Mouse (Mus musculus): ENCODE measurements around the gene Gja8. TPM values are rescaled to one million over a fixed set of nuclear protein-coding genes. Genes with fewer than 3 reads are reported as not detected.

Gene Gja8
- polyA plus RNA-seq, 1 experiment from 2014 or later: 0.01 TPM

DNA sequence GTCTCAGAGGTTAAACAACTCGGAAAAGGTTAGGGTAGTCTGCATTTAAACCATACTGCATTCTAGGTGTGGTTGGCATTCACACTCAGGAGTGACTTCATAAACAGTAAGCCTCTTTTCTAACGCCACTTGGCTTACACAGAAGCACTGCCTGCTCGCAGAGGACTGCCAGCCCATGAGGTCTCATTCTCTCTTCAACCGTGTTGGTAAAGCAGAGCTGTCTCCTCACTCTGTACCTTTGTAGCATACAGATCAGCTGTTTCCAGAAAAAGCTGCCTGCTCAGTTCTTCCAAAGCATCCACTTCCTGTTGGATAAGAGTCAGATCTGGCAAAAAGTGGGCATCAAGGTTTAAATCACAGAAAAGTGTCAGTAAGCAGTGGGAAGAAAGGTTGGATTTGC is 45.4 kb downstream of the Gja8 start:
- ChIA-PET POLR2A (no interaction called here), CTCF (no interaction called here)
- in situ Hi-C loops (cut with MboI; ENCODE audit: low pct_unique_long_range_greater_than_20kb): no loop called here
- DNase-seq (ENCODE audit: low read depth, low spot score): no peak
- H3K27me3 ChIP-seq: no peaks in the 10 kb centered on the region
- ATAC-seq: no peak
- no peak for TF ChIP-seq CTCF (IDR thresholded peaks at IDR 0.05)

DNA sequence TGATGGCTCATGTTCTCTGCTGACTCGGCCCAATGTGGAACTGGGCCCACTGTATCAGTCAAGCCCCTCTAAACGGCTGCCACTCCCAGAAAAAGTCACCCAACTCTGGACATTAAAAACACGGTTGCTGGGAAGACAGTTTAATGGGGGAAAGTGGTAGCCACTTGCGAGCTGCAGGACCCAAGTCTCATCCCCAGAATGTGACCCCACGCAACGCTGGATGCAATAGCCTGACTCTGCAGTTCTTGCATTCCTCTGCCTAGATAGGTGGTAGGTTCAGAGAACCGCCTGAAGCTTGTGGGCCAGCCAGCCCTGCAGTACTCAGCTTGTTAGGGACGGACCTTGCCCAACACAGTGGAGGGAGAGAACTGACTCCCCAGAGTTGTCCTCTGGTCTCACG is 46.3 kb downstream of the Gja8 start:
- H3K27me3 ChIP-seq: no peaks in the 10 kb centered on the region

DNA sequence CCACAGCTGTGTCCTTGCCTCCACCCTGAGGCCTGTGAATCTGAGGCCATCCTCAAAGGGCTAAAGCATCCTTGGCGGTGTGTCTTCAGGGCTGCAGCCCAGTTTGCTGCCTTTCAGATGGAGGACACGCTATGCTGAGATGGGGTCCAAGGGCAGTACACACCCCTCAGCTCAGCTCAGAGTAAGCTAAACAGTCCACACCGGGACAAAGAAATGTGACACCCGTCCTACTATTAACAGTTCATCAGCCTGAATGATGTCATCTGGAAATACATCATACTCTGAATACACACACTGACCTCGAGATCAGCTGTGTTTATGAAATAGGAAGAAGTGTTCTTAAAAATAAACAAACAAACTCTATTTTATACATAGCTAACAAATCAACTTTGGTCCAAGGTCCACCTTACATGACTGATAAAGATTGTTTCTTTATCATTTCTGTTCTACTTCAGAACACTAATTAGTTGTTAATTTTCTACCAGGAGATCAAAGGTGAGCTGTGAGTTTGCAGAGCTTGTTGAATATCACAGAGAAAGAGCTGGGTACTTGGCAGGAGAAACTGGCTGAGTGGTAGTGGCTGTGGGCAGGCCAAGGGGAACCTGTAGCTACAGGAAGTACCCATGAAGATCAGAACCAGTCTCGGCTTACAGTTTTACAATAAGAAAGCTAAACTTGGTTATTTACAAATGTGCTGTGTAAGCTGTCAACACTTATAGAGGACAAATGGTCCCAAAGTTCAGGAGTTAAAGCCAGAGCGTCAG is 50.8 kb downstream of the Gja8 start:
- in situ Hi-C loops (cut with MboI; ENCODE audit: low pct_unique_long_range_greater_than_20kb): no loop called here
- DNase-seq (ENCODE audit: low read depth, low spot score): no peak
- CTCF ChIA-PET: interaction anchor here (1.1 to 1.3 kb wide), 2 partner anchors 102 to 148 kb away, joined by 3 to 5 read pairs; partner anchors contain the start of genes Polr3c and Rnf115
- no peaks in the 10 kb centered on the region for H3K27me3 ChIP-seq
- ATAC-seq: no peak
- POLR2A ChIA-PET: interaction anchor here (0.8 kb wide), 1 partner anchor 9 kb away, joined by 3 read pairs; no protein-coding TSS in a partner anchor
- TF ChIP-seq CTCF (IDR thresholded peaks at IDR 0.05): no peak

More for the DNA sequence above, 46.3 kb downstream of the Gja8 start:
- no peak for TF ChIP-seq CTCF (IDR thresholded peaks at IDR 0.05)
- in situ Hi-C loops (cut with MboI; ENCODE audit: low pct_unique_long_range_greater_than_20kb): no loop called here
- ChIA-PET POLR2A (no interaction called here), CTCF (interaction anchor here (1.3 kb wide), 1 partner anchor 13 kb away, joined by 3 read pairs; no protein-coding TSS in a partner anchor)
- DNase-seq (ENCODE audit: low read depth, low spot score): no peak
- no peak for ATAC-seq

DNA sequence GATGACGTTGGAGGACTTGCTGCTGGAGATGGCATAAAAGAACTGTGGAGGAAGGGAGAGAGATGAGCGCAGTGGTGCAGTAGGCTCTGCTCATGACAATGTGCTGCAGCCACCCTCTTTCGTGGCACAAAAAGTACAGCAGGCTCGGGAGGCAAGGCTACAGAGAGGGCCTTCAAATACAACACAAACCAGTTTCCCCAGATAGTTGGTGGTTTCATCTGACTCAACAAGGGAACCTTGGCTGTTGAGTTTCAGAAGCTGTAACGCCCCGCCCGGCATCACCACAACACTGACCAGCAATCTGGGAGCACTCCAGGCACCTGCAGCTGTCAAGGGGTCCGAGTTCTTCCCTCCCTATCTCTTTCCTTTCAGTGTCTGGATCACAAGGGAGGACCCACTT is 53.3 kb downstream of the Gja8 start:
- DNase-seq (ENCODE audit: low read depth, low spot score) (no peak), ATAC-seq (no peak)
- no peak for TF ChIP-seq CTCF (IDR thresholded peaks at IDR 0.05)
- in situ Hi-C loops (cut with MboI; ENCODE audit: low pct_unique_long_range_greater_than_20kb): no loop called here
- no peaks in the 10 kb centered on the region for H3K27me3 ChIP-seq
- ChIA-PET POLR2A (no interaction called here), CTCF (interaction anchor here (0.7 to 1.4 kb wide), 2 partner anchors 9 to 11 kb away, joined by 4 read pairs; no protein-coding TSS in a partner anchor)

DNA sequence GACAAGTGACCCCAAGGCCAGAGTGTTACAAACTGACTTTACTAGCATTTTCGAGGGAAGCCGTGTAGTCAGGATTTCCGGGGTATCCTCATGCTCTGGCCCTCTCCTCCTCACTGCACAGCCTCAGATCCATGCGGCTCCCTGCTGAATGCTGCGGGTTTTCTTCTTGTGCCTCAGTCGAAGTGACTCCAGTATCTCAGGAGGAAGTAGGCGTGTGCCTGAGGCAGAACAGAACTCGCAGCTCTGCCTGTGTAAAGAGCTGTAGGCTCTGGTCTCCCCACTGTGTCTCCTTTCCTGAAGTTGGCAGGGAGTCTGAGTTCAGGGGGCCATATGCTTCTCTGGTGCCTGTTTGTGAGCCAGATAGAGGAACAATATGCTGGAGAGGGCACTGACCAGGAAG is 54.8 kb downstream of the Gja8 start:
- DNase-seq (ENCODE audit: low read depth, low spot score): no peak
- no peaks in the 10 kb centered on the region for H3K27me3 ChIP-seq
- CTCF ChIA-PET: no interaction called here
- TF ChIP-seq CTCF (IDR thresholded peaks at IDR 0.05): no peak
- in situ Hi-C loops (cut with MboI; ENCODE audit: low pct_unique_long_range_greater_than_20kb): no loop called here
- POLR2A ChIA-PET: interaction anchor here (1.0 kb wide), 1 partner anchor 107 kb away, joined by 3 read pairs; no protein-coding TSS in a partner anchor
- no peak for ATAC-seq

DNA sequence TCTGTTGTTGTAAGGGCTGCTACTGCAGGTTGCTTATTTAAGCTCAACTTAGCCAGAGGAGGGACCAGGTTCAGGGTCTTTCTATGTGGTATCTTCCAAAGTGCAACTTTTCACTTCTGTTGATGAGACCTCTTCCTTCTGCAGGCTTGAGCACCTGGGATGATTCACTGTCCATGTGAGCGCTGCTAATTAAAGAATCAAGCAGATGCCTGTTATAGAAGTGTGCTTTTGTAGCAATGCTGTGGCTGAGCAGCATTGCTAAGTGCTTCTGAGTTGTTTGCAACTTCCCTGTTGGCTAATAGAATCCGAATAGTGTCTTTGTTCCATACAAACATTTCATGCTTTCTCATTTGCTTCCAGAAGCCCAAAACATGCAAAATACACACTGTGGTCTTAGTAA is 55.5 kb downstream of the Gja8 start:
- POLR2A ChIA-PET: interaction anchor here (1.0 kb wide), 1 partner anchor 107 kb away, joined by 3 read pairs; no protein-coding TSS in a partner anchor
- CTCF ChIA-PET: no interaction called here
- in situ Hi-C loops (cut with MboI; ENCODE audit: low pct_unique_long_range_greater_than_20kb): no loop called here
- no peak for ATAC-seq
- DNase-seq (ENCODE audit: low read depth, low spot score): no peak
- TF ChIP-seq CTCF (IDR thresholded peaks at IDR 0.05): no peak
- no peaks in the 10 kb centered on the region for H3K27me3 ChIP-seq

DNA sequence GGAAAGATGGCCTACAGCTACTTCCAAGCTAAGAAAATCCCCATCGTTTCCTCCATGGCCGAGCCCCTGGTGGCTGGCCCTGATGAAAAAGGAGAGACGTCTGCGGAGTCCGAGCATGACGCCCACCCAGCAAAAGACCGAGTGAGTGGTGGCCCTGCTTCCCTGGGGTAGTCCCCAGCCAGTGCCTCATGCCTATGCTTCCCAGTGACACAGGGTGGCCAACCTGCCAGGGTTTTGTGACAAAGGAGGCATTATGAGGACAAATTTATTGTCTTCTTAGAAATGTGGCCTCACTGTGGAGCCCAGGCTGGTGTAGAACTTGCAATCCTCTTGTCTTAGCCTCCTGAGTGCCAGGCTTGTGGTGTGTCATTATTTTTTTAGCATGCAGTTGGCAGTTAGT is 56.7 kb downstream of the Gja8 start:
- ATAC-seq (no peak), DNase-seq (ENCODE audit: low read depth, low spot score) (no peak)
- no peak for TF ChIP-seq CTCF (IDR thresholded peaks at IDR 0.05)
- in situ Hi-C loops (cut with MboI; ENCODE audit: low pct_unique_long_range_greater_than_20kb): no loop called here
- H3K27me3 ChIP-seq: no peaks in the 10 kb centered on the region
- POLR2A ChIA-PET: no interaction called here
- CTCF ChIA-PET: interaction anchor here (1.2 kb wide), 1 partner anchor 11 kb away, joined by 3 read pairs; no protein-coding TSS in a partner anchor

DNA sequence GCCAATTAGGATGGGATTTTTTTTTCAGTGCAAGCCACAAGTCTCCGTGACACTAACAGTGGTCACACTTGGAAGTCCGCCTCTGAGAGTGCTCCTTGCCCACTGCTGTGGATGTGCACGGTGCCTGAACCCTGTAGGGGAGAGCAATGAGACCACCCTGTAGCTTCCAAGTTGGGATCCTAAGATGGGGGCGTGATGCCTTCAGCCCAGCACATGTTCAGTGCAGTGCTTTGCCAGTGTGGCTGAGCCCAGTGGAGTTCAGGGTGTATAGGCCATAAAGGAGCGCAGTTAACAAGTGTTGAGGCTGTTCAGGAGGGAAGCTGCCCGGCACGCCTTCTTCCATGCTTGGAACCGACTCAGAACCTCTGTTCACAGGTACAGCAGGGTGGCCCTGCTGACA is 57.3 kb downstream of the Gja8 start:
- no peaks in the 10 kb centered on the region for H3K27me3 ChIP-seq
- POLR2A ChIA-PET: no interaction called here
- DNase-seq (ENCODE audit: low read depth, low spot score): no peak
- in situ Hi-C loops (cut with MboI; ENCODE audit: low pct_unique_long_range_greater_than_20kb): no loop called here
- TF ChIP-seq CTCF (IDR thresholded peaks at IDR 0.05): no peak
- CTCF ChIA-PET: interaction anchor here (1.0 to 1.6 kb wide), 4 partner anchors 8 to 30 kb away, joined by 3 to 5 read pairs (median 3); no protein-coding TSS in a partner anchor
- ATAC-seq: no peak

DNA sequence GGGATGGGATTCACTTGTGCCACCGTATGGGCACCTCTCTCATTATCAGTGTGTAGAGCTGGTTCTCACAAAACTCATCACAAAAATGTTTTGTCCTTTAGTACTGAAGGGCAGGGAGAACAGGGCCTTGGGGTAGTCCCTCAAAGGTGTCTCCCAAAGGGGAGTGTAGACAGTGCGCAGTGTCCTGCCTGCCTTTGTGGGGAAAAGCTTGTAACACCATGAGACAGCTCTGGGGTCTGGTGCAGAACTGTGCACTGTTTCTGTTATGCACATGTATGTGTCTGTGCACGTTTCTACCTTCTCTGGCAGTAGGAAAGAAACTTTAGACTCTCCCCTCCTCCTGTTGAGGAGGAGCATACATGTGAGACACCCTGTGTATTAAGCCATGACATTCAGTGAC is 58.0 kb downstream of the Gja8 start:
- no peak for TF ChIP-seq CTCF (IDR thresholded peaks at IDR 0.05)
- POLR2A ChIA-PET: interaction anchor here (1.0 kb wide), 1 partner anchor 59 kb away, joined by 3 read pairs; no protein-coding TSS in a partner anchor
- DNase-seq (ENCODE audit: low read depth, low spot score): no peak
- no peaks in the 10 kb centered on the region for H3K27me3 ChIP-seq
- no peak for ATAC-seq
- in situ Hi-C loops (cut with MboI; ENCODE audit: low pct_unique_long_range_greater_than_20kb): no loop called here
- CTCF ChIA-PET: interaction anchor here (1.0 to 1.6 kb wide), 4 partner anchors 9 to 29 kb away, joined by 3 to 5 read pairs (median 3); no protein-coding TSS in a partner anchor

Other genes with a start within 250 kb of the Gja8 start
- gene Pias3, start 229.6 kb downstream of the Gja8 start, polyA plus RNA-seq (2021): 54.0 TPM
- gene Nudt17, start 217.5 kb downstream of the Gja8 start, polyA plus RNA-seq (2021): 3.9 TPM
- gene Polr3c, start 198.4 kb downstream of the Gja8 start, polyA plus RNA-seq (2021): 62.5 TPM
- gene Rnf115, start 198.4 kb downstream of the Gja8 start, polyA plus RNA-seq (2021): 74.8 TPM
- 0.24 TPM for gene Pdzk1, start 96.7 kb downstream of the Gja8 start, polyA plus RNA-seq (2021)
- gene Cd160, start 96.7 kb downstream of the Gja8 start, polyA plus RNA-seq (2021): 0.19 TPM
- gene Gja5, start 21.3 kb downstream of the Gja8 start, polyA plus RNA-seq (2021): 0.13 TPM
- gene Gpr89, start 20.7 kb downstream of the Gja8 start, polyA plus RNA-seq (2021): 45.2 TPM
- 93.2 TPM for gene Acp6, start 232.8 kb upstream of the Gja8 start, polyA plus RNA-seq (2021)

Data from Patski (cell line).